Mouse (Mus musculus) hindbrain, postnatal 0 days (tissue): ENCODE data around the gene Pnpla2. TPM values are rescaled to one million over a fixed set of nuclear protein-coding genes. Genes with fewer than 3 reads are reported as not detected.
"Not testable (repeated sequence)": the region's sequence is repeated elsewhere in the genome, so short reads cannot be mapped to it uniquely, and the experiment has no call there.

Source experiments
- ATAC-seq: fragments of 200-750 bp; cut with Nextera tagmentation; 2 replicates; pipeline ENCODE4 v1.8.0; 2017; ENCODE audit warnings: mild to moderate bottlenecking, moderate TSS enrichment, moderate library complexity
- DNase-seq: peaks from one replicate; pipeline ENCODE4 v3.0.0-alpha.2; 2015; ENCODE audit warnings: low spot score
- H3K27ac ChIP-seq: fragments of 300-500 bp; sonication (generic); 2 replicates; pipeline ENCODE4 v1.5.1; 2014; ENCODE audit warnings: mild to moderate bottlenecking
- H3K27me3 ChIP-seq: fragments of 300-500 bp; sonication (generic); 2 replicates; pipeline ENCODE4 v1.6.1; 2014; ENCODE audit warnings: low read length, mixed read lengths; ENCODE audit not compliant: insufficient read depth
- H3K36me3 ChIP-seq: fragments of 300-500 bp; sonication (generic); 2 replicates; pipeline ENCODE4 v1.6.1; 2014; ENCODE audit warnings: low read length, mixed read lengths; ENCODE audit not compliant: insufficient read depth
- H3K4me1 ChIP-seq: fragments of 300-500 bp; sonication (generic); 2 replicates; pipeline ENCODE4 v1.6.1; 2014; ENCODE audit warnings: antibody characterized with exemption, low read length, mixed read lengths; ENCODE audit not compliant: insufficient read depth
- H3K4me2 ChIP-seq: fragments of 300-500 bp; sonication (generic); 2 replicates; pipeline ENCODE4 v1.6.1; 2014; ENCODE audit warnings: low read depth, mild to moderate bottlenecking, low read length, moderate library complexity, mixed read lengths
- H3K4me3 ChIP-seq: fragments of 300-500 bp; sonication (generic); 2 replicates; pipeline ENCODE4 v1.5.1; 2014; ENCODE audit warnings: low read length
- H3K9ac ChIP-seq: fragments of 300-500 bp; sonication (generic); replicated peaks from 2 replicates; pipeline ENCODE4 v1.6.1; 2014; ENCODE audit warnings: mild to moderate bottlenecking, low read length, moderate library complexity, mixed read lengths
- H3K9me3 ChIP-seq: fragments of 300-500 bp; sonication (generic); 2 replicates; pipeline ENCODE4 v1.6.1; 2016; ENCODE audit warnings: low read length, mixed read lengths
- CTCF ChIP-seq: IDR thresholded peaks from 2 replicates; pipeline ENCODE4 v1.5.1; 2016; ENCODE audit warnings: antibody characterized with exemption, control low read depth, low read depth
- WGBS: fragments of 180-500 bp; shearing (Covaris S2); extraction: QIAGEN DNeasy Blood & Tissue Kit; methylation state at CpG from one replicate; pipeline ENCODE4 v1.1.7; 2014; 5-methylcytosine and 5-hydroxymethylcytosine counted together
- polyA plus RNA-seq: library from polyadenylated mRNA; unstranded; fragments of >200 nt; fragmentation: Nextera tagmentation; extraction: Ambion mirVana; gene quantifications from 2 replicates; pipeline ENCODE4 v1.2.1, GENCODE M21; 2015
- total RNA-seq: library from RNA; depleted of rRNA; stranded (reverse); fragments of >200 nt; gene quantifications from 2 replicates; pipeline ENCODE4 v1.2.3, GENCODE M21; 2014; rRNA removed

The Pnpla2 gene
- total RNA-seq (8.5 and 10.0 TPM in 2 replicates), polyA plus RNA-seq (20.0 and 22.4 TPM in 2 replicates)

GRCm38 (mm10) chr7:141454967-141455551 is at the start of gene Pnpla2:
Gene Pnpla2, plus strand, starts transcription at chr7:141455198.
- ATAC-seq: peak; percentile 85
- under 1% methylated on average over 44 of the region's 45 CpGs for WGBS
- peak; percentile 40 for TF ChIP-seq CTCF

GRCm38 (mm10) chr7:141405466-141405865 is 49.5 kb upstream of the Pnpla2 start:
- H3K36me3 ChIP-seq: peaks cover 22% of the 10 kb centered on the region; the same call in 1 of the 2 replicates
- no peak overlapping the region for H3K4me3 ChIP-seq
- ATAC-seq (no peak), DNase-seq (no peak)
- H3K4me1 ChIP-seq: no peaks in the 10 kb centered on the region; the same call in 1 of the 2 replicates
- H3K27me3 ChIP-seq: no peaks in the 10 kb centered on the region
- H3K4me2 ChIP-seq: no peak overlapping the region
- H3K27ac ChIP-seq: no peak overlapping the region
- 87% methylated on average over 4 of the region's 4 CpGs for WGBS
- H3K9ac ChIP-seq: no peak overlapping the region
- no peak for TF ChIP-seq CTCF
- no peaks in the 10 kb centered on the region for H3K9me3 ChIP-seq

More at GRCm38 (mm10) chr7:141454967-141455551, at the start of gene Pnpla2:
- Histone ChIP-seq H3K9me3 (no peaks in the 10 kb centered on the region), H3K4me2 (peak within 1 kb of the TSS; percentile 98), H3K27ac (peak within 1 kb of the TSS; percentile 84), H3K27me3 (no peaks in the 10 kb centered on the region), H3K4me3 (peak within 1 kb of the TSS; percentile 80), H3K9ac (peak within 1 kb of the TSS; percentile 72), H3K4me1 (0 out of 2 replicates have a peak, but pooled peaks cover 8% of the 10 kb centered on the region), H3K36me3 (peaks cover 19% of the 10 kb centered on the region)
- DNase-seq: peak; percentile 92

- 93% methylated on average over 7 of the region's 7 CpGs for WGBS
- H3K9me3 ChIP-seq, H3K36me3 ChIP-seq, H3K4me3 ChIP-seq, H3K9ac ChIP-seq, ATAC-seq, H3K27ac ChIP-seq, H3K4me1 ChIP-seq, H3K4me2 ChIP-seq, DNase-seq, H3K27me3 ChIP-seq: not testable (repeated sequence)
Observed at GRCm38 (mm10) chr7:141407670-141408069, 47.3 kb upstream of the Pnpla2 start.

GRCm38 (mm10) chr7:141408833-141409232 is 46.2 kb upstream of the Pnpla2 start:
- H3K9me3 ChIP-seq: no peaks in the 10 kb centered on the region
- DNase-seq: peak; percentile 93
- no peaks in the 10 kb centered on the region for H3K27me3 ChIP-seq
- ATAC-seq: peak; percentile 82
- no peak overlapping the region for H3K4me3 ChIP-seq
- TF ChIP-seq CTCF: peak; percentile 96
- H3K27ac ChIP-seq: peak overlapping the region; percentile 51; the same call in 1 of the 2 replicates
- WGBS: 8% methylated on average over 11 of the region's 11 CpGs
- 0 out of 2 replicates have a peak, but pooled peaks cover 3% of the 10 kb centered on the region for H3K36me3 ChIP-seq
- no peaks in the 10 kb centered on the region; the same call in 1 of the 2 replicates for H3K4me1 ChIP-seq
- H3K9ac ChIP-seq: no peak overlapping the region
- H3K4me2 ChIP-seq: no peak overlapping the region

GRCm38 (mm10) chr7:141410631-141411030 is 44.4 kb upstream of the Pnpla2 start:
- ATAC-seq (no peak), DNase-seq (no peak)
- 0 out of 2 replicates have a peak, but pooled peaks cover 3% of the 10 kb centered on the region for H3K36me3 ChIP-seq
- H3K4me3 ChIP-seq: no peak overlapping the region
- H3K9ac ChIP-seq: no peak overlapping the region
- no peak overlapping the region for H3K27ac ChIP-seq
- no peak for TF ChIP-seq CTCF
- whole genome bisulfite sequencing: 85% methylated on average over 8 of the region's 8 CpGs
- no peaks in the 10 kb centered on the region for H3K9me3 ChIP-seq
- no peaks in the 10 kb centered on the region; the same call in 1 of the 2 replicates for H3K4me1 ChIP-seq
- no peaks in the 10 kb centered on the region for H3K27me3 ChIP-seq
- no peak overlapping the region for H3K4me2 ChIP-seq

GRCm38 (mm10) chr7:141411667-141412066 is 43.3 kb upstream of the Pnpla2 start:
- WGBS: 100% methylated on average over 1 of the region's 1 CpGs
- TF ChIP-seq CTCF: no peak
- Histone ChIP-seq H3K4me2 (no peak overlapping the region), H3K27me3 (no peaks in the 10 kb centered on the region), H3K9ac (no peak overlapping the region), H3K9me3 (no peaks in the 10 kb centered on the region), H3K4me3 (no peak overlapping the region), H3K27ac (no peak overlapping the region), H3K36me3 (0 out of 2 replicates have a peak, but pooled peaks cover 3% of the 10 kb centered on the region), H3K4me1 (no peaks in the 10 kb centered on the region; the same call in 1 of the 2 replicates)
- DNase-seq: no peak
- no peak for ATAC-seq

- peak; percentile 28 for DNase-seq
- no peak for TF ChIP-seq CTCF
- Histone ChIP-seq H3K9ac (peak overlapping the region; percentile 82), H3K27me3 (no peaks in the 10 kb centered on the region), H3K4me3 (peak overlapping the region; percentile 69), H3K36me3 (0 out of 2 replicates have a peak, but pooled peaks cover 3% of the 10 kb centered on the region), H3K4me1 (no peaks in the 10 kb centered on the region; the same call in 1 of the 2 replicates), H3K27ac (peak overlapping the region; percentile 91), H3K4me2 (peak overlapping the region; percentile 87), H3K9me3 (no peaks in the 10 kb centered on the region)
- WGBS: 4% methylated on average over 16 of the region's 16 CpGs
- peak; percentile 11 for ATAC-seq
Observed at GRCm38 (mm10) chr7:141413331-141413730, 41.7 kb upstream of the Pnpla2 start.
